Mouse (Mus musculus) intestine, postnatal 0 days (tissue): ENCODE results near the gene Akap7. TPM values are rescaled to one million over a fixed set of nuclear protein-coding genes. Genes with fewer than 3 reads are reported as not detected.

ENCODE experiments used
- ATAC-seq: fragments of 200-750 bp; cut with Nextera tagmentation; 2 replicates; pipeline ENCODE4 v1.8.0; 2017; ENCODE audit warnings: mild to moderate bottlenecking, moderate TSS enrichment, moderate library complexity
- H3K27ac ChIP-seq: fragments of 300-500 bp; sonication (generic); 2 replicates; pipeline ENCODE4 v1.5.1; 2014; ENCODE audit warnings: mild to moderate bottlenecking, low read depth, low read length, moderate library complexity
- H3K27me3 ChIP-seq: fragments of 300-500 bp; sonication (generic); replicated peaks from 2 replicates; pipeline ENCODE4 v1.6.1; 2014; ENCODE audit warnings: low read length, mixed read lengths; ENCODE audit not compliant: control insufficient read depth, insufficient read depth
- H3K36me3 ChIP-seq: fragments of 300-500 bp; sonication (generic); 2 replicates; pipeline ENCODE4 v1.6.1; 2014; ENCODE audit warnings: mild to moderate bottlenecking, moderate library complexity; ENCODE audit not compliant: control insufficient read depth, insufficient read depth
- H3K4me1 ChIP-seq: fragments of 300-500 bp; sonication (generic); replicated peaks from 2 replicates; pipeline ENCODE4 v1.6.1; 2014; ENCODE audit warnings: antibody characterized with exemption, low read length, mixed read lengths; ENCODE audit not compliant: control insufficient read depth, insufficient read depth
- H3K4me2 ChIP-seq: fragments of 300-500 bp; sonication (generic); replicated peaks from 2 replicates; pipeline ENCODE4 v1.6.1; 2014; ENCODE audit warnings: low read depth, mild to moderate bottlenecking, moderate library complexity
- H3K4me3 ChIP-seq: fragments of 300-500 bp; sonication (generic); 2 replicates; pipeline ENCODE4 v1.5.1; 2014; ENCODE audit warnings: low read depth, low read length
- H3K9ac ChIP-seq: fragments of 300-500 bp; sonication (generic); 2 replicates; pipeline ENCODE4 v1.6.1; 2014; ENCODE audit warnings: mild to moderate bottlenecking, low read depth, low read length
- H3K9me3 ChIP-seq: fragments of 300-500 bp; sonication (generic); 2 replicates; pipeline ENCODE4 v1.6.1; 2016; ENCODE audit warnings: mixed run types; ENCODE audit not compliant: control insufficient read depth
- CTCF ChIP-seq: sonication (generic); IDR thresholded peaks from 2 replicates; pipeline ENCODE4 v1.5.1; 2016; ENCODE audit warnings: low read depth, mild to moderate bottlenecking, control low read depth, antibody characterized with exemption, moderate library complexity
- WGBS: fragments of 180-500 bp; shearing (Covaris S2); extraction: QIAGEN DNeasy Blood & Tissue Kit; methylation state at CpG from one replicate; pipeline ENCODE4 v1.1.7; 2014; 5-methylcytosine and 5-hydroxymethylcytosine counted together
- polyA plus RNA-seq: library from polyadenylated mRNA; unstranded; fragments of >200 nt; fragmentation: Nextera tagmentation; extraction: Ambion mirVana; gene quantifications from 2 replicates; pipeline ENCODE4 v1.2.1, GENCODE M21; 2015

The Akap7 gene
- polyA plus RNA-seq, 1 experiment from 2014 or later: 42.3 TPM

DNA sequence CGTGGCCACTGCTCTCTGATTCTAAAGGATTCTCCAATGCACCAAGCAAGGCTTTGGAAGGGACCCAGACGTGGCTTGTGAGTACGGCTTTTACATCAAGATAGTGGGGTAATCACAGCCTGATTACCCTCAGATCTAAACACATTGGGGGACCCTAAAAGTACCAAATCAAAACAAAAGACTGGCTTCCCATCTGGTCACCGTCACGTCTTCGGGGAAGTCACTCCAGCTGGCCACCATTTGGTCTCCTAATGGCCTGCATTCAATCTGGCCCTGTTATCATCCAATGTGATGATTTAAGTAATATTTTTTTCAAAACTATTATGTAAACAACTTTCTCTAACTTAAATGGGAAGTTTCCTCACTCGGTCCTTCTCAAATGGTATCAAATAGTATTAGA lies 24.3 kb downstream of the Akap7 start:
- Histone ChIP-seq H3K4me1 (no peaks in the 10 kb centered on the region), H3K27me3 (no peaks in the 10 kb centered on the region), H3K9me3 (no peaks in the 10 kb centered on the region), H3K36me3 (0 out of 2 replicates have a peak, but pooled peaks cover 3% of the 10 kb centered on the region), H3K4me3 (no peak overlapping the region), H3K9ac (no peak overlapping the region), H3K4me2 (no peak overlapping the region), H3K27ac (no peak overlapping the region)
- ATAC-seq: no peak
- WGBS: 68% methylated on average over 7 of the region's 7 CpGs
- TF ChIP-seq CTCF: no peak

- Histone ChIP-seq H3K27ac (no peak overlapping the region), H3K36me3 (0 out of 2 replicates have a peak, but pooled peaks cover 3% of the 10 kb centered on the region), H3K27me3 (no peaks in the 10 kb centered on the region), H3K9me3 (no peaks in the 10 kb centered on the region), H3K4me1 (no peaks in the 10 kb centered on the region), H3K4me2 (no peak overlapping the region), H3K9ac (no peak overlapping the region), H3K4me3 (no peak overlapping the region)
- ATAC-seq: no peak
- TF ChIP-seq CTCF: no peak
- WGBS: 78% methylated on average over 5 of the region's 5 CpGs
Measured at GRCm38 (mm10) chr10:25280141-25280540, 27.5 kb downstream of the Akap7 start.

DNA sequence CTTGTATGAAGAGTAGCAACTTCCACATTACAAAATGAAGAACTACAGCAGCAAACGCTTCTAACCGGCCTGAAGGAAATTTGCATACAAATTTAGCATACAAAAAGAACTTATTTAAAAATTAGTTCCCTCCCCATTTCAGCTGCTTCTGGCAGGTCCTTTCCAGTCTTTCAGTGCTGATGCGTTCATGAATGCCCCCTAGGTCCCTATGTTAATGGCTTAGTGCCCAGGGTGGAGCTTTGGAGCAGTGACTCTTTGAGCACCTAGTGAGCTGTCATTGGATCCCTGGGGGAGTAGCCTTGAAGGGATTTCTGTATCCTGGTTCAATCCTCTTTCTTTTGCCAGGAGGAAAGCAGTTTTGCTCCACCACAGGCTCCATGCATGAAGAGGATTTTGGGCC lies 28.3 kb downstream of the Akap7 start:
- Histone ChIP-seq H3K27ac (no peak overlapping the region), H3K4me2 (no peak overlapping the region), H3K27me3 (no peaks in the 10 kb centered on the region), H3K4me3 (no peak overlapping the region), H3K9me3 (no peaks in the 10 kb centered on the region), H3K36me3 (0 out of 2 replicates have a peak, but pooled peaks cover 3% of the 10 kb centered on the region), H3K9ac (no peak overlapping the region), H3K4me1 (no peaks in the 10 kb centered on the region)
- TF ChIP-seq CTCF: no peak
- WGBS: 81% methylated on average over 3 of the region's 3 CpGs
- no peak for ATAC-seq

GRCm38 (mm10) chr10:25275492-25275891 lies 32.2 kb downstream of the Akap7 start:
- H3K4me1 ChIP-seq: no peaks in the 10 kb centered on the region
- ATAC-seq: no peak
- TF ChIP-seq CTCF: no peak
- no peaks in the 10 kb centered on the region for H3K9me3 ChIP-seq
- WGBS: 63% methylated on average over 7 of the region's 7 CpGs
- H3K27ac ChIP-seq: no peak overlapping the region
- H3K9ac ChIP-seq: no peak overlapping the region
- H3K27me3 ChIP-seq: no peaks in the 10 kb centered on the region
- no peaks in the 10 kb centered on the region; the same call in 1 of the 2 replicates for H3K36me3 ChIP-seq
- no peak overlapping the region for H3K4me2 ChIP-seq
- no peak overlapping the region for H3K4me3 ChIP-seq

GRCm38 (mm10) chr10:25274621-25275330 lies 32.9 kb downstream of the Akap7 start:
- ATAC-seq: peak; percentile 41; the same call in 1 of the 2 replicates
- 83% methylated on average over 26 of the region's 26 CpGs for WGBS
- no peak for TF ChIP-seq CTCF

DNA sequence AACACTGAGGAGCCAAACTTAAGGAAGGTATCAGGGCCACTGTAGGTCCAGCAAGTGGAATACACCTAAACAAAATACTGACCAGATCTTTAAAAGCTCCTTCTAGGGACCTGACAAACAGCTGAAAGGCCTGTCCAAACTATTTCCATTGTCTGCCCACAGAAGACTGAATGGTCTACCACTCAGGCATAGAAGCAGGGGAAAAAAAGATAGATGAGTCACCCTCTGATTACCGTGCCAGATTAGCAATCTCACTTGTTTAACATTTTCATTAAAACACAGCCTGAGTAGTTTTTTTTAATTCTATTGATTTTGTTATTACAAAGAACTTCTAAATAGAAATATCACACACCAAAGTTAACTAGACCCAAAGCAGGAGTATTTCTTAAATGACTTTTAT lies 33.9 kb downstream of the Akap7 start:
- H3K9me3 ChIP-seq: no peaks in the 10 kb centered on the region

More at GRCm38 (mm10) chr10:25274621-25275330, 32.9 kb downstream of the Akap7 start:
- no peaks in the 10 kb centered on the region for H3K27me3 ChIP-seq
- H3K4me1 ChIP-seq: no peaks in the 10 kb centered on the region
- H3K9me3 ChIP-seq: no peaks in the 10 kb centered on the region
- H3K9ac ChIP-seq: no peak overlapping the region
- no peaks in the 10 kb centered on the region; the same call in 1 of the 2 replicates for H3K36me3 ChIP-seq
- no peak overlapping the region for H3K27ac ChIP-seq
- H3K4me2 ChIP-seq: 0 out of 2 replicates have a peak overlapping the region, but pooled peaks have one; percentile 13
- H3K4me3 ChIP-seq: no peak overlapping the region

More for the DNA sequence above, 33.9 kb downstream of the Akap7 start:
- no peak for TF ChIP-seq CTCF
- Histone ChIP-seq H3K9ac (no peak overlapping the region), H3K4me3 (no peak overlapping the region), H3K4me2 (no peak overlapping the region), H3K27me3 (no peaks in the 10 kb centered on the region), H3K4me1 (no peaks in the 10 kb centered on the region), H3K27ac (no peak overlapping the region), H3K36me3 (no peaks in the 10 kb centered on the region; the same call in 1 of the 2 replicates)
- no peak for ATAC-seq
- WGBS: 51% methylated on average over 1 of the region's 1 CpGs
